Comparison of ENCODE assay signal across 22 mouse cellular contexts in genomic region chr5:32987873-32988272, GRCm38 (mm10). TPM values are rescaled to one million over a fixed set of nuclear protein-coding genes. Genes with fewer than 3 reads are reported as not detected.
A peak's percentile ranks its signal among the peaks of the same experiment; 100 is the strongest.
DNase-seq lines count a peak whose midpoint lies in the region; ATAC-seq and TF ChIP-seq lines count a peak whose summit lies in the region.
"Had no signal": no experiment of that assay in that cellular context is flagged by ENCODE, and none has a peak within 500 bp of the region (broad histone marks: within the 10 kb centered on the region; RNA-seq: fewer than 3 reads in every experiment).

No protein-coding gene starts in this region.

- no peak overlapping the region for H3K4me3 ChIP-seq in heart, embryonic 10.5 days
- no peak overlapping the region for H3K4me3 ChIP-seq in heart, embryonic 12.5 days
- H3K4me3 ChIP-seq in left cerebral cortex, adult 2 months = no peak overlapping the region
- H3K4me3 ChIP-seq in bone marrow macrophage, adult 2 months (ENCODE audit: insufficient read depth, low read length) = no peak overlapping the region
- H3K4me3 ChIP-seq in macrophage (ENCODE audit: inconsistent target) = no peak overlapping the region
- H3K4me3 ChIP-seq: erythroblast, embryonic 14.5 days; forebrain, embryonic 13.5 days; limb, embryonic 15.5 days; liver, embryonic 15.5 days had no signal

- no peak for TF ChIP-seq POLR2A in bone marrow macrophage, adult 2 months (IDR thresholded peaks at IDR 0.05; ENCODE audit: borderline replicate concordance, low read depth, low read length)

- H3K9me3 ChIP-seq in heart, embryonic 10.5 days = no peaks in the 10 kb centered on the region
- H3K9me3 ChIP-seq in heart, embryonic 12.5 days (replicated peaks) = 0 out of 2 replicates have a peak, but pooled peaks cover 3% of the 10 kb centered on the region
- H3K9me3 ChIP-seq: forebrain, embryonic 13.5 days; limb, embryonic 15.5 days; liver, embryonic 15.5 days had no signal

- H3K4me2 ChIP-seq in heart, embryonic 12.5 days = no peak overlapping the region
- H3K4me2 ChIP-seq: forebrain, embryonic 13.5 days; heart, embryonic 11.5 days; limb, embryonic 15.5 days; liver, embryonic 15.5 days had no signal

- H3K27me3 ChIP-seq in heart, embryonic 10.5 days (ENCODE audit: insufficient read depth, poor library complexity, severe bottlenecking) = no peaks in the 10 kb centered on the region
- H3K27me3 ChIP-seq in heart, embryonic 12.5 days (replicated peaks) = no peaks in the 10 kb centered on the region
- H3K27me3 ChIP-seq: forebrain, embryonic 13.5 days; limb, embryonic 15.5 days; liver, embryonic 15.5 days; Patski had no signal

- no peaks in the 10 kb centered on the region for H3K79me2 ChIP-seq in macrophage (ENCODE audit: inconsistent target)

- H3K27ac ChIP-seq in heart, embryonic 10.5 days = peak overlapping the region; percentile 13; the same call in 1 of the 2 replicates
- H3K27ac ChIP-seq in heart, embryonic 12.5 days (ENCODE audit: poor library complexity, severe bottlenecking) = no peak overlapping the region
- H3K27ac ChIP-seq in left cerebral cortex, adult 2 months = peak overlapping the region; percentile 69
- H3K27ac ChIP-seq in bone marrow macrophage, adult 2 months (ENCODE audit: insufficient read depth, low read depth, low read length) = peak overlapping the region; percentile 32; the same call in 1 of the 2 replicates
- peak overlapping the region; percentile 32 for H3K27ac ChIP-seq in macrophage
- H3K27ac ChIP-seq: forebrain, embryonic 13.5 days; kidney, postnatal 0 days; limb, embryonic 15.5 days; liver, embryonic 15.5 days; stomach, postnatal 0 days had no signal

- intact Hi-C loops in left cerebral cortex, adult 2 months (cut with DNase I) = no loop called here

- no peak for ATAC-seq in heart, embryonic 12.5 days (ENCODE audit: insufficient number of reproducible peaks, low FRiP score)
- ATAC-seq: CD4-positive, CD25-positive, alpha-beta regulatory T cell, adult 4 months; forebrain, embryonic 13.5 days; Patski had no signal

- no peak for DNase-seq in heart, embryonic 10.5 days (ENCODE audit: low spot score)
- DNase-seq in left cerebral cortex, adult 2 months (ENCODE audit: extremely low spot score in 1 of 2, low spot score in 2 of 2) = peak in 1 of 2 experiments; percentile 11
- DNase-seq in left cerebral cortex, adult 11 months (ENCODE audit: low spot score) = no peak
- no peak for DNase-seq in thymus, adult 18-20 months
- DNase-seq: adrenal gland, postnatal 10 days; cerebellum, adult 2 months; cerebellum, postnatal 36 days; heart, postnatal 4 days; kidney, adult 18-20 months; layer of hippocampus, postnatal 36 days had no signal

- peaks cover 41% of the 10 kb centered on the region for H3K36me3 ChIP-seq in heart, embryonic 10.5 days
- H3K36me3 ChIP-seq in heart, embryonic 12.5 days = peaks cover 50% of the 10 kb centered on the region
- peaks cover 14% of the 10 kb centered on the region; the same call in 1 of the 2 replicates for H3K36me3 ChIP-seq in macrophage (ENCODE audit: inconsistent target)

- H3K9ac ChIP-seq in heart, embryonic 12.5 days = no peak overlapping the region
- H3K9ac ChIP-seq: forebrain, embryonic 13.5 days; limb, embryonic 15.5 days; liver, embryonic 15.5 days had no signal

- H3K4me1 ChIP-seq in heart, embryonic 10.5 days = peaks cover 36% of the 10 kb centered on the region
- peaks cover 51% of the 10 kb centered on the region for H3K4me1 ChIP-seq in heart, embryonic 12.5 days (replicated peaks)
- H3K4me1 ChIP-seq in bone marrow macrophage, adult 2 months (ENCODE audit: control insufficient read depth, insufficient read depth, low read length) = peaks cover 3% of the 10 kb centered on the region; the same call in 1 of the 2 replicates
- H3K4me1 ChIP-seq: forebrain, embryonic 13.5 days; limb, embryonic 15.5 days; liver, embryonic 15.5 days had no signal

- 62% methylated on average over 1 of the region's 1 CpGs for WGBS in heart, embryonic 10.5 days
- 81% methylated on average over 1 of the region's 1 CpGs for whole genome bisulfite sequencing in heart, embryonic 12.5 days
- 50% methylated on average over 1 of the region's 1 CpGs for WGBS in macrophage (ENCODE audit: missing documents)

- TF ChIP-seq CTCF in left cerebral cortex, adult 2 months (IDR thresholded peaks at IDR 0.05) = no peak
- TF ChIP-seq CTCF in bone marrow macrophage, adult 2 months (IDR thresholded peaks at IDR 0.05; ENCODE audit: low read depth, low read length) = no peak

RNA-seq across cellular contexts. Expression of gene Ywhah, which starts 30.7 kb away (rescaled TPM):
- polyA plus RNA-seq in heart, embryonic 10.5 days (2016; fragmentation: Nextera tagmentation; extraction: Ambion mirVana) = 471 and 500 TPM in 2 replicates
- polyA plus RNA-seq in heart, embryonic 12.5 days (2016; fragmentation: Nextera tagmentation; extraction: Ambion mirVana) = 481 and 488 TPM in 2 replicates
- total RNA-seq in left cerebral cortex, adult 2 months (2021) = 1,000 to 10,000 TPM; 1,061 to 1,220 TPM
- polyA plus RNA-seq in bone marrow macrophage, adult 2 months (2012; ENCODE audit: insufficient read depth, insufficient read length, missing spikeins) = 452 and 507 TPM in 2 replicates
- 100 to 1,000 TPM in 17 of 26 experiments, 10 to 100 TPM in 9; 50.8 to 209 (median 111) TPM for total RNA-seq in macrophage (2018; cell fraction: chromatin; rRNA removed)
- 100 to 1,000 TPM; 225 to 402 (median 294) TPM for total RNA-seq in macrophage (2018; cell fraction: cytosol; rRNA removed)
- total RNA-seq in macrophage (2018; cell fraction: nucleus; rRNA removed) = 100 to 1,000 TPM in 25 of 26 experiments, 10 to 100 TPM in 1; 90.1 to 310 (median 159) TPM
- 285 to 859 TPM (median 563 TPM) in 3 replicates for polyA plus RNA-seq in macrophage (2018)
